Mouse (Mus musculus) neural tube, embryonic 11.5 days (tissue): Measurements from ENCODE around the gene Hdc. TPM values are rescaled to one million over a fixed set of nuclear protein-coding genes. Genes with fewer than 3 reads are reported as not detected.

Experiments used
- ATAC-seq: fragments of 200-750 bp; cut with Nextera tagmentation; 2 replicates; pipeline ENCODE4 v1.8.0; 2017; ENCODE audit warnings: moderate number of reproducible peaks, mild to moderate bottlenecking, moderate TSS enrichment, moderate library complexity; ENCODE audit not compliant: insufficient read depth, low FRiP score, low TSS enrichment
- DNase-seq: peaks from one replicate; pipeline ENCODE4 v3.0.0-alpha.2; 2015; ENCODE audit warnings: low spot score
- H3K27ac ChIP-seq: fragments of 300-500 bp; sonication (generic); 2 replicates; pipeline ENCODE4 v1.5.1; 2014; ENCODE audit warnings: low read depth, mild to moderate bottlenecking, low read length
- H3K27me3 ChIP-seq: fragments of 300-500 bp; sonication (generic); 2 replicates; pipeline ENCODE4 v1.6.1; 2014; ENCODE audit warnings: mild to moderate bottlenecking, low read length, mixed read lengths; ENCODE audit not compliant: control insufficient read depth, insufficient read depth
- H3K36me3 ChIP-seq: fragments of 300-500 bp; sonication (generic); 2 replicates; pipeline ENCODE4 v1.6.1; 2014; ENCODE audit warnings: mild to moderate bottlenecking, low read length, moderate library complexity, mixed read lengths; ENCODE audit not compliant: control insufficient read depth, insufficient read depth
- H3K4me1 ChIP-seq: fragments of 300-500 bp; sonication (generic); 2 replicates; pipeline ENCODE4 v1.6.1; 2014; ENCODE audit warnings: low read length, mixed read lengths; ENCODE audit not compliant: control insufficient read depth, insufficient read depth
- H3K4me2 ChIP-seq: fragments of 300-500 bp; sonication (generic); 2 replicates; pipeline ENCODE4 v1.6.1; 2014; ENCODE audit warnings: low read depth, mild to moderate bottlenecking, moderate library complexity
- H3K4me3 ChIP-seq: fragments of 300-500 bp; sonication (generic); 2 replicates; pipeline ENCODE4 v1.5.1; 2014; ENCODE audit warnings: low read depth, low read length
- H3K9ac ChIP-seq: fragments of 300-500 bp; sonication (generic); 2 replicates; pipeline ENCODE4 v1.6.1; 2014; ENCODE audit warnings: mild to moderate bottlenecking, low read length
- H3K9me3 ChIP-seq: fragments of 300-500 bp; sonication (generic); 2 replicates; pipeline ENCODE4 v1.6.1; 2016; ENCODE audit warnings: low read length; ENCODE audit not compliant: control insufficient read depth
- WGBS: fragments of 180-500 bp; shearing (Covaris S2); extraction: QIAGEN DNeasy Blood & Tissue Kit; methylation state at CpG from one replicate; pipeline ENCODE4 v1.1.7; 2014; 5-methylcytosine and 5-hydroxymethylcytosine counted together
- polyA plus RNA-seq: library from polyadenylated mRNA; unstranded; fragments of >200 nt; fragmentation: Nextera tagmentation; extraction: Ambion mirVana; gene quantifications from 2 replicates; pipeline ENCODE4 v1.2.1, GENCODE M21; 2014

Hdc gene
- polyA plus RNA-seq, 1 experiment from 2014 or later, result 0.95 TPM

DNA sequence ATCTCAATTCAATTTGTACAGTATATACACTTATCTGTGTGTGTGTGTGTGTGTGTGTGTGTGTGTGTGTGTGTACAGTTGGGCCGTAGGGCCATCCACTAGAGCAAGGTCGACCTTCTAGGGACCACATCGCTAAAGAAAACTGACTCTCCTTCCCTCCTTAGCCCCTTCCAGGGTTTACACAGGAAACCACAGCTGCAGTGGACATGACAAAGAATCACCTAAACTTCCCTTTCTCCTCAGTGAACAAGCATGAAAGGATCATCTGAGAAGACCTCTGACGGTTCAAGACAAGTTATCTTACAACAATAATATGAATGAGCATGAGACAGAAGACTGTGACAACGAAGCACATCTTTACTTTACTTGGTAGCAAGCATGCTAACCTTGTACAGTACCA lies 67.2 kb downstream of the Hdc start:
- ATAC-seq (0 out of 2 replicates have a peak, but pooled peaks have one; percentile 19), DNase-seq (no peak)
- no peaks in the 10 kb centered on the region for H3K9me3 ChIP-seq
- no peak overlapping the region for H3K4me2 ChIP-seq
- H3K4me1 ChIP-seq, result peaks cover 4% of the 10 kb centered on the region; the same call in 1 of the 2 replicates
- peaks cover 29% of the 10 kb centered on the region for H3K27me3 ChIP-seq
- H3K9ac ChIP-seq, result no peak overlapping the region
- H3K27ac ChIP-seq, result no peak overlapping the region
- no peak overlapping the region for H3K4me3 ChIP-seq
- 20% methylated on average over 5 of the region's 5 CpGs for WGBS
- no peaks in the 10 kb centered on the region for H3K36me3 ChIP-seq

DNA sequence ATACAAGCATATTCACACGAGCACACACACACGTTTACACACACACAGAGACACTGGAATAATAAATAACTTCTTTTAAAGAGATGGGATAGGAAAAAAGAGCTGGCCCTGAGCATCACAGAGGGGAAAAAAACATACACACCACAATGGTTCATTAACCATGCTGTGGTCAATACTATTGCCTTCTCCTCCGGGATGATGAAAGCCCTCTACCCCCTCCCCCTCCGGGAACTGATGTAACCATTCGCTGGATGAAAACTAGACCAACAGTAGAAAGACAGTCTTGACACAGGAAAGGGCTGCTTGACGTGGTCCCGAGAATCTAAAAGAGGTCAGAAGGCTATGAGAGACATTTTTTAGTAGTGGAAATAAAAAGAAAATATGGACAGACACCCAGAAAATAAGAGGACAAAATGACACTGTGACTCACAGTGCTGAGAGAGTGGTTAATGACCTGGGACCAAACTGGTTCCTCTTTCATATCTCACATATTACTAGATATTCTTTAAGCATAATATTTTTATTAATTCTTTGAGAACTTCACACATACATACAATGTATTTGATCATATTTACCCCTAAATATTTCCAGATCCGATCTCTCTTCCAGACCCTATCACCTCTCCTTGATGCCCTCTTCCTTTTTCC lies 67.7 kb downstream of the Hdc start:
- no peak overlapping the region for H3K27ac ChIP-seq
- H3K9ac ChIP-seq, result no peak overlapping the region
- peaks cover 4% of the 10 kb centered on the region; the same call in 1 of the 2 replicates for H3K4me1 ChIP-seq
- peaks cover 29% of the 10 kb centered on the region for H3K27me3 ChIP-seq
- H3K9me3 ChIP-seq, result no peaks in the 10 kb centered on the region
- no peak overlapping the region for H3K4me3 ChIP-seq
- no peak overlapping the region for H3K4me2 ChIP-seq
- ATAC-seq (no peak), DNase-seq (no peak)
- 83% methylated on average over 8 of the region's 8 CpGs for WGBS
- H3K36me3 ChIP-seq, result no peaks in the 10 kb centered on the region

DNA sequence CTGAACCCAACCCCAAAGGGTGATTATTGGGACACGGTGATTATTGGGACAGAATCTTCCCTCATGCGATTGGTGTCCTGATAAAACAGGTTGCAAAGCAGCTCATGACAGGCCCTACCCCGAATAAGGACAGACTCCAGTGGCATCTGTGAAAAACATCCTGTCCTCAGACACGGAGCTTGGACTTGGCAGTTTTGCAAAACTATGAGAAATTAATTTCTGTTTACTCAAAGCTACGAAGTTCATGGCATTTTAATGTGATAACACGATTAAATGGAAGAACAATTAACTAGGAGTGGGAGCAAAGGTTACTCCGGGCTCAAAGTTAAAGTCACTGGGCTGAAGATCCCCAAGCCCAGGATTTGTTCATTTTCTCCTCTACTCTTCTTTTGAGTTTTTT lies 69.4 kb downstream of the Hdc start:
- H3K9me3 ChIP-seq, result no peaks in the 10 kb centered on the region
- 89% methylated on average over 7 of the region's 7 CpGs for WGBS
- DNase-seq, result no peak
- ATAC-seq, result no peak
- H3K4me3 ChIP-seq, result no peak overlapping the region
- no peak overlapping the region for H3K9ac ChIP-seq
- H3K4me2 ChIP-seq, result no peak overlapping the region
- H3K27ac ChIP-seq, result no peak overlapping the region
- peaks cover 4% of the 10 kb centered on the region; the same call in 1 of the 2 replicates for H3K4me1 ChIP-seq
- H3K27me3 ChIP-seq, result peaks cover 28% of the 10 kb centered on the region
- no peaks in the 10 kb centered on the region for H3K36me3 ChIP-seq

DNA sequence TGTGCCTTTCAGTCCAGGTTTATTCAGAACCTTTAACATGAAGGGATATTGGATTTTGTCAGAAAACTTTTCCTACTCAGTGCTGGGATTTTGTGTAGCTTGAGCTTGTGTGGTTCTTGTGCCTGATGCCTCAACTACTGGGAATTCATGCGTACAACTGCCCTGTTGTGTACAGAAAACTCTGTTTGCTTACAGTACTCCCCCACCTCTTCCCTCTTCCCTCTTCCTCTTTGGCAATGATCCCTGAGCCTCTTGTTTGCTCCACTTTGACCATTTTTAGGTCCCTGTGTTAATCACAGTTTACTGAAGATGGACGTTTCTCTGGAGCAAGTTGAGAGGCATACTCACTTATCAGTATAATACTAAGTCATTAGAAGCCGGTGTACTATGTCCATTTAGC lies 72.7 kb downstream of the Hdc start:
- no peak for ATAC-seq
- Histone ChIP-seq H3K9ac (no peak overlapping the region), H3K27me3 (peaks cover 3% of the 10 kb centered on the region), H3K4me3 (no peak overlapping the region), H3K36me3 (no peaks in the 10 kb centered on the region), H3K27ac (no peak overlapping the region), H3K4me2 (no peak overlapping the region), H3K9me3 (no peaks in the 10 kb centered on the region), H3K4me1 (no peaks in the 10 kb centered on the region)
- 91% methylated on average over 3 of the region's 3 CpGs for WGBS
- DNase-seq, result no peak

DNA sequence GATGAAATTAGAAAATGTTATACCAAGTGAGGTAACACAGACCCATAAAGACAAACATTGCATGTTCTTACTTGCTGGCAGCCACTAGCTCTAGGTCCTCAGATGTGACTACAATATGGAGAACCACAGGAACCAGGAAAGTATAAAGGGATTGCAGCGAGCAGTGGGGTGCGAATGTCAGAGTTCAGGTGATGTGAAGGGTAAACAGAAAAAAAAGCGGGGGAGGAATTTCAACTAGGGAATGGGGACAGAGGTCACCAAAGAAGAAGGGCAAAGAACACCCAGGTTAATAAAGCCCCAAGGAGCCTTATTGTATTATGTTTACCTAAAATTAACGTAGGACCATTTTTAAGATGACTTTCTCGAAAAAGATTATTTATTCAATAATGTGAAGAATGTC lies 73.8 kb downstream of the Hdc start:
- H3K36me3 ChIP-seq, result no peaks in the 10 kb centered on the region
- no peaks in the 10 kb centered on the region for H3K9me3 ChIP-seq
- ATAC-seq (no peak), DNase-seq (no peak)
- H3K4me2 ChIP-seq, result no peak overlapping the region
- 77% methylated on average over 5 of the region's 5 CpGs for WGBS
- no peak overlapping the region for H3K27ac ChIP-seq
- H3K9ac ChIP-seq, result no peak overlapping the region
- no peak overlapping the region for H3K4me3 ChIP-seq
- no peaks in the 10 kb centered on the region for H3K27me3 ChIP-seq
- H3K4me1 ChIP-seq, result no peaks in the 10 kb centered on the region

Other genes with a start within 250 kb of the Hdc start
- 0.09 TPM in 1 of 2 replicates, not detected in the other for gene Atp8b4, start 118.6 kb downstream of the Hdc start, polyA plus RNA-seq
- 0.51 and 0.69 TPM in 2 replicates for gene Slc27a2, start 66.9 kb downstream of the Hdc start, polyA plus RNA-seq
- gene Gabpb1, start 57.0 kb upstream of the Hdc start, polyA plus RNA-seq, result 81.8 and 82.6 TPM in 2 replicates
- gene Usp8, start 88.0 kb upstream of the Hdc start, polyA plus RNA-seq, result 47.3 and 47.7 TPM in 2 replicates
- gene Usp50, start 164.2 kb upstream of the Hdc start, polyA plus RNA-seq, result 2.1 and 2.3 TPM in 2 replicates